Mouse (Mus musculus): ENCODE results near the gene Sh3rf3. TPM values are rescaled to one million over a fixed set of nuclear protein-coding genes. Genes with fewer than 3 reads are reported as not detected.

Gene Sh3rf3
- polyA plus RNA-seq, 1 experiment from 2014 or later: 1.9 TPM

GRCm38 (mm10) chr10:59109015-59109414 lies 295.9 kb downstream of the Sh3rf3 start:
- Histone ChIP-seq H3K9me3 (ENCODE audit: control insufficient read depth, low read length) (no peaks in the 10 kb centered on the region), H3K4me1 (ENCODE audit: control insufficient read depth, insufficient read depth, low read length) (no peaks in the 10 kb centered on the region), H3K4me3 (ENCODE audit: low read length) (no peak overlapping the region), H3K4me2 (replicated peaks; ENCODE audit: low read depth, low read length) (no peak overlapping the region), H3K27me3 (ENCODE audit: control insufficient read depth, insufficient read depth, low read length) (no peaks in the 10 kb centered on the region; the same call in 1 of the 2 replicates), H3K9ac (ENCODE audit: low read depth, low read length) (no peak overlapping the region), H3K27ac (ENCODE audit: low read depth, low read length) (no peak overlapping the region), H3K36me3 (ENCODE audit: control insufficient read depth, insufficient read depth, low read length) (no peaks in the 10 kb centered on the region)
- peak; percentile 70; the same call in 1 of the 2 replicates for ATAC-seq (ENCODE audit: low FRiP score, low TSS enrichment)
- 28% methylated on average over 2 of the region's 2 CpGs for WGBS

- Histone ChIP-seq H3K27me3 (ENCODE audit: control insufficient read depth, insufficient read depth, low read length) (no peaks in the 10 kb centered on the region; the same call in 1 of the 2 replicates), H3K4me3 (ENCODE audit: low read length) (no peak overlapping the region), H3K4me2 (replicated peaks; ENCODE audit: low read depth, low read length) (no peak overlapping the region), H3K27ac (ENCODE audit: low read depth, low read length) (no peak overlapping the region), H3K9me3 (ENCODE audit: control insufficient read depth, low read length) (no peaks in the 10 kb centered on the region), H3K36me3 (ENCODE audit: control insufficient read depth, insufficient read depth, low read length) (no peaks in the 10 kb centered on the region), H3K4me1 (ENCODE audit: control insufficient read depth, insufficient read depth, low read length) (no peaks in the 10 kb centered on the region), H3K9ac (ENCODE audit: low read depth, low read length) (no peak overlapping the region)
- ATAC-seq (ENCODE audit: low FRiP score, low TSS enrichment): no peak
- WGBS: 95% methylated on average over 7 of the region's 7 CpGs
Measured at GRCm38 (mm10) chr10:59110386-59110785, 297.2 kb downstream of the Sh3rf3 start.

GRCm38 (mm10) chr10:59112755-59113154 lies 299.6 kb downstream of the Sh3rf3 start:
- H3K36me3 ChIP-seq (ENCODE audit: control insufficient read depth, insufficient read depth, low read length): no peaks in the 10 kb centered on the region
- H3K4me3 ChIP-seq (ENCODE audit: low read length): no peak overlapping the region
- H3K4me1 ChIP-seq (ENCODE audit: control insufficient read depth, insufficient read depth, low read length): no peaks in the 10 kb centered on the region
- no peak overlapping the region for H3K27ac ChIP-seq (ENCODE audit: low read depth, low read length)
- H3K4me2 ChIP-seq (replicated peaks; ENCODE audit: low read depth, low read length): no peak overlapping the region
- H3K9me3 ChIP-seq (ENCODE audit: control insufficient read depth, low read length): no peaks in the 10 kb centered on the region
- H3K27me3 ChIP-seq (ENCODE audit: control insufficient read depth, insufficient read depth, low read length): no peaks in the 10 kb centered on the region; the same call in 1 of the 2 replicates
- 92% methylated on average over 8 of the region's 8 CpGs for WGBS
- H3K9ac ChIP-seq (ENCODE audit: low read depth, low read length): no peak overlapping the region
- no peak for ATAC-seq (ENCODE audit: low FRiP score, low TSS enrichment)

GRCm38 (mm10) chr10:59113386-59113785 lies 300.2 kb downstream of the Sh3rf3 start:
- Histone ChIP-seq H3K4me3 (ENCODE audit: low read length) (no peak overlapping the region), H3K9me3 (ENCODE audit: control insufficient read depth, low read length) (no peaks in the 10 kb centered on the region), H3K4me1 (ENCODE audit: control insufficient read depth, insufficient read depth, low read length) (no peaks in the 10 kb centered on the region), H3K27me3 (ENCODE audit: control insufficient read depth, insufficient read depth, low read length) (no peaks in the 10 kb centered on the region; the same call in 1 of the 2 replicates), H3K4me2 (replicated peaks; ENCODE audit: low read depth, low read length) (no peak overlapping the region), H3K9ac (ENCODE audit: low read depth, low read length) (no peak overlapping the region), H3K36me3 (ENCODE audit: control insufficient read depth, insufficient read depth, low read length) (no peaks in the 10 kb centered on the region), H3K27ac (ENCODE audit: low read depth, low read length) (no peak overlapping the region)
- ATAC-seq (ENCODE audit: low FRiP score, low TSS enrichment): no peak
- WGBS: 87% methylated on average over 9 of the region's 9 CpGs

- peak; percentile 49; the same call in 1 of the 2 replicates for ATAC-seq (ENCODE audit: low FRiP score, low TSS enrichment)
- Histone ChIP-seq H3K36me3 (ENCODE audit: control insufficient read depth, insufficient read depth, low read length) (no peaks in the 10 kb centered on the region), H3K27ac (ENCODE audit: low read depth, low read length) (no peak overlapping the region)
Measured at GRCm38 (mm10) chr10:59114535-59115291, 301.6 kb downstream of the Sh3rf3 start.

GRCm38 (mm10) chr10:59115691-59116090 lies 302.5 kb downstream of the Sh3rf3 start:
- no peaks in the 10 kb centered on the region for H3K36me3 ChIP-seq (ENCODE audit: control insufficient read depth, insufficient read depth, low read length)
- H3K4me1 ChIP-seq (ENCODE audit: control insufficient read depth, insufficient read depth, low read length): no peaks in the 10 kb centered on the region
- no peak overlapping the region for H3K4me3 ChIP-seq (ENCODE audit: low read length)
- H3K27me3 ChIP-seq (ENCODE audit: control insufficient read depth, insufficient read depth, low read length): no peaks in the 10 kb centered on the region; the same call in 1 of the 2 replicates
- no peak overlapping the region for H3K27ac ChIP-seq (ENCODE audit: low read depth, low read length)
- H3K4me2 ChIP-seq (replicated peaks; ENCODE audit: low read depth, low read length): no peak overlapping the region
- H3K9me3 ChIP-seq (ENCODE audit: control insufficient read depth, low read length): no peaks in the 10 kb centered on the region
- no peak overlapping the region for H3K9ac ChIP-seq (ENCODE audit: low read depth, low read length)
- WGBS: 92% methylated on average over 2 of the region's 2 CpGs
- ATAC-seq (ENCODE audit: low FRiP score, low TSS enrichment): no peak

More at GRCm38 (mm10) chr10:59114535-59115291, 301.6 kb downstream of the Sh3rf3 start:
- WGBS: 24% methylated on average over 15 of the region's 15 CpGs
- H3K9ac ChIP-seq (ENCODE audit: low read depth, low read length): no peak overlapping the region
- no peak overlapping the region for H3K4me3 ChIP-seq (ENCODE audit: low read length)
- no peaks in the 10 kb centered on the region for H3K9me3 ChIP-seq (ENCODE audit: control insufficient read depth, low read length)
- no peaks in the 10 kb centered on the region for H3K4me1 ChIP-seq (ENCODE audit: control insufficient read depth, insufficient read depth, low read length)
- no peak overlapping the region for H3K4me2 ChIP-seq (replicated peaks; ENCODE audit: low read depth, low read length)
- no peaks in the 10 kb centered on the region; the same call in 1 of the 2 replicates for H3K27me3 ChIP-seq (ENCODE audit: control insufficient read depth, insufficient read depth, low read length)

- no peak overlapping the region for H3K27ac ChIP-seq (ENCODE audit: low read depth, low read length)
- H3K4me3 ChIP-seq (ENCODE audit: low read length): no peak overlapping the region
- 62% methylated on average over 9 of the region's 9 CpGs for WGBS
- no peaks in the 10 kb centered on the region for H3K9me3 ChIP-seq (ENCODE audit: control insufficient read depth, low read length)
- H3K36me3 ChIP-seq (ENCODE audit: control insufficient read depth, insufficient read depth, low read length): no peaks in the 10 kb centered on the region
- H3K4me1 ChIP-seq (ENCODE audit: control insufficient read depth, insufficient read depth, low read length): no peaks in the 10 kb centered on the region
- H3K9ac ChIP-seq (ENCODE audit: low read depth, low read length): no peak overlapping the region
- H3K4me2 ChIP-seq (replicated peaks; ENCODE audit: low read depth, low read length): no peak overlapping the region
- H3K27me3 ChIP-seq (ENCODE audit: control insufficient read depth, insufficient read depth, low read length): no peaks in the 10 kb centered on the region; the same call in 1 of the 2 replicates
- ATAC-seq (ENCODE audit: low FRiP score, low TSS enrichment): no peak
Measured at GRCm38 (mm10) chr10:59116331-59116730, 303.2 kb downstream of the Sh3rf3 start.

GRCm38 (mm10) chr10:59117555-59117954 lies 304.4 kb downstream of the Sh3rf3 start:
- ATAC-seq (ENCODE audit: low FRiP score, low TSS enrichment): no peak
- H3K4me2 ChIP-seq (replicated peaks; ENCODE audit: low read depth, low read length): no peak overlapping the region
- H3K9me3 ChIP-seq (ENCODE audit: control insufficient read depth, low read length): no peaks in the 10 kb centered on the region
- H3K9ac ChIP-seq (ENCODE audit: low read depth, low read length): no peak overlapping the region
- H3K4me3 ChIP-seq (ENCODE audit: low read length): no peak overlapping the region
- H3K27ac ChIP-seq (ENCODE audit: low read depth, low read length): no peak overlapping the region
- 75% methylated on average over 5 of the region's 5 CpGs for WGBS
- no peaks in the 10 kb centered on the region for H3K36me3 ChIP-seq (ENCODE audit: control insufficient read depth, insufficient read depth, low read length)
- H3K27me3 ChIP-seq (ENCODE audit: control insufficient read depth, insufficient read depth, low read length): no peaks in the 10 kb centered on the region
- no peaks in the 10 kb centered on the region for H3K4me1 ChIP-seq (ENCODE audit: control insufficient read depth, insufficient read depth, low read length)

GRCm38 (mm10) chr10:59119001-59119400 lies 305.8 kb downstream of the Sh3rf3 start:
- H3K27me3 ChIP-seq (ENCODE audit: control insufficient read depth, insufficient read depth, low read length): no peaks in the 10 kb centered on the region
- no peaks in the 10 kb centered on the region for H3K36me3 ChIP-seq (ENCODE audit: control insufficient read depth, insufficient read depth, low read length)
- no peaks in the 10 kb centered on the region for H3K9me3 ChIP-seq (ENCODE audit: control insufficient read depth, low read length)
- no peak for ATAC-seq (ENCODE audit: low FRiP score, low TSS enrichment)
- H3K4me1 ChIP-seq (ENCODE audit: control insufficient read depth, insufficient read depth, low read length): no peaks in the 10 kb centered on the region
- H3K4me3 ChIP-seq (ENCODE audit: low read length): no peak overlapping the region
- H3K9ac ChIP-seq (ENCODE audit: low read depth, low read length): no peak overlapping the region
- WGBS: 88% methylated on average over 1 of the region's 1 CpGs
- H3K4me2 ChIP-seq (replicated peaks; ENCODE audit: low read depth, low read length): no peak overlapping the region
- no peak overlapping the region for H3K27ac ChIP-seq (ENCODE audit: low read depth, low read length)

Data from kidney, embryonic 14.5 days (tissue).